Mouse (Mus musculus) right cerebral cortex, postnatal 4 days (tissue): ENCODE results near the gene Nos1ap.

ENCODE experiments used
- DNase-seq: peaks from one replicate; pipeline ENCODE4 v3.0.0-alpha.2; 2022

The Nos1ap gene

DNA sequence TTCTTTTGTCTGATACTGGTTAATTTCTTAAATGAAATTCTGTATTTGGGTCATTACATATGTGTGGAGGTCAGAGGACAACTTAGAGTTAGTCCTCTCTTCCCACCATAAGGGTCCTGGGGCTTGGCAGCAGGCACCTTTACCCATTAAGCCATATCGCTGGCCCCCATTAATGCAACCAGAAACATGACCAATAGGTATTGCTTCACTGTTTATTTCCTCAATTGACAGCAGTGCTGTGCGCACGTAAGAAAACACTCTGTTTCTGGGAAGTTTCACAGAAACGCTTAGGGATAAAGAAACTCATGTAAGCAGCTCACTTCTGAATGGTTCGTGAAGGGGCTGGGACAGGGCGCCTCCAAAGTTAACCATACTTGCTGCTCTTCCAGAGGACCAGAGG, 44.4 kb downstream of the Nos1ap start:
- DNase-seq = no peak

- no peak for DNase-seq
These were observed 50.2 kb downstream of the Nos1ap start for GRCm38 (mm10) chr1:170539507-170539906.

DNA sequence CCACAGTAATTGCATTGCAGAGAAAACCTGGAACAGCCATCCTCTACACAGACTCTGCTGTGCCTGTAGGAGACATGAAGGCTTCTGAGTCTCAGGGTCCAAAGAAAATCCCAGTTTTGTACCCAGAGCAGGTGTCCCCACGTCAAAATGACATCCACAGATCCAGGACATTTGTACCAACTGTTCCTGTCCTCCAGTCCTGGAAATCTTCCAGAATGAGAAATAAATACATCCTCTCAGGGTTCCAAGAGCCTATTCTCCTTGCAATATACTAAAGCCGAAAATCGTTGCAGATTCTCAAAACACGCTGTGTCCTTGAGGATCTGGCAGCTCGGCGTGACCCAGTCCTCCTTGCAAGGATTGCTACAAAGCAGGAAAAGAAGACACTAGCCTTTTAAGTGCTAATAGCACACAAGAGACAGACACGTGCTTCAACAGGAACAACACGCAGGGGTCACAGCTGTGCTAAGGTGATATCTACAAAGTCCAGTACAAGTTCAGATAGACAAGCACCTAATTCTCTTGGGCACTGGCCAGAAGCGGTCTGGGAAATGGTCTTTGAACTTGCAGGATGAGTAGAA, 51.1 kb downstream of the Nos1ap start:
- DNase-seq = no peak

GRCm38 (mm10) chr1:170536344-170536743, 53.3 kb downstream of the Nos1ap start:
- DNase-seq = no peak

- DNase-seq = no peak
These were observed 54.4 kb downstream of the Nos1ap start for GRCm38 (mm10) chr1:170535221-170535620.

DNA sequence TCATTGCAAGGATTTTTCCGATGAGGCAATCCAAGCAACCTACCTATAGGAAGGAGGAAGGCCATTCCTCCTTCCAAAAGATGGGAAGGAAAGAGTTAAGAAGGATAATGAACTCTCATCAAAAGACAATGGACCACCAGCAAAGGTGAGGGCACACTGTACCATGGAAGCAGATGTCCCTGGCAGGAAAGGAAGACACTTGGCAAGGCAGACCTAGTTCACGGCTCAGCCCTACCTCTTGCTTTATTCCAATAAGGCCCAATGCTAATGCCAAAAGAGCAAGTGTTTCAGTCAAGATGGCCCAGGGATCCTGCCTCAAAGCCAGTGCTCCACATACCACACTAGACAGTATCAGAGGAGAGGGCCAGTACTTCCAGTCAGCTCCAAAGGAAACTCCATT, 58.4 kb downstream of the Nos1ap start:
- DNase-seq = no peak

GRCm38 (mm10) chr1:170530456-170530855, 59.2 kb downstream of the Nos1ap start:
- no peak for DNase-seq

- no peak for DNase-seq
These were observed 66.8 kb downstream of the Nos1ap start for GRCm38 (mm10) chr1:170522891-170523290.

- DNase-seq = no peak
These were observed 68.0 kb downstream of the Nos1ap start for GRCm38 (mm10) chr1:170521520-170522205.

DNA sequence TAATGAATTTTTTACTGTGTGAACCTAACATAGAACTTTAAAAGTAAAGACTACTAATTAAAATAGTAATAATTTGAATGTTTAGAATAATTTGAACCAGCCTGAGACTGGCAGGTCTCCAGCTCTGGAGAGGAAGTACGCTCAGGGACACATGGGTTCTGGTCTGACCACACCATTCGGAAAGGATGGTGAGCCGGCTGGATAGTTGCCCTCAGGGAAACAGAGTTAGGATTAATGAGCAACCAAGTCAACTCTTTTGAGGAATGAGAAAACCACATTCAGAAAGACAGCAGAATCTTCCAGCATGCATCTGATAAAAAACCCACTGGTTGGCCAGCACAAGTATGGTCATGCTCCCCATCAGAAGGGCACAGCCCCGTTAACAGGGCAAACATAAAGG, 69.5 kb downstream of the Nos1ap start:
- DNase-seq = no peak

DNA sequence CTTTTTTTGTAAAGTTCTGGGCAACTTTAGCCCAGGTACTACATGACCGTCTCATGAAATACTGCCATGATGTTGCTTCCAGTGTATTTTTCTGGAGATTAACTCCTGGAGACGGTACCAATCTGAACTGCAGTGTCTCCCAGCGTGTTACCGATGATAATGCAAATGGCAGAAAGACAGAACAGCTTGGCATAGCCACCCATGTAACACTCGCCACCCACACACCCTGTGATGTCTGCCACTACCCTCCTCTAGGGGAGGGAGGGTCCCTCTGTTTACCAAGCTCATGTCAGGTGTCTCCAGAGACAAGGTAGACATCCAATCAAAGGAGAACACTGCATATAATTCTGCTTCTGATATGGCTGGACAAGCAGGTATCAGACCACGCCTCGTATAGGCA, 70.0 kb downstream of the Nos1ap start:
- DNase-seq = no peak

DNA sequence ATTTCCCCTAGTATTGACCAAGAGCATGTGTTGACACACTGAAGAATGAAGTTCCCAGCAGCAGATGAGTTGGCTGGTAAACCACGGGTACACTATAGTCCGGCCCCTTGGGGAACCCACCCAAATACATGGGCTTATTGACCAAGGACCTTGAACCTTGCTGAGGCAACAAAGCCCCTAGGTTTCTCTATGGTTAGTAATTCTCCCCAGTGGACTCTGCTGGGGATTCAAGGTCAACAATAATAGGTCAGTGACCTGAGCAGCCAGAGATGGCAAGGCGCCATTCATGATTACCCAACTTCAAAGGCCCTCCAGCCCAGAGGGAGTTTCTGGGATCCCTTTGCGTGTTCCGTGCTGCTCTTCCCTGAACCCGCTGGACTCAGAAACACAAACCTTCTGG, 73.5 kb downstream of the Nos1ap start:
- DNase-seq = no peak

DNA sequence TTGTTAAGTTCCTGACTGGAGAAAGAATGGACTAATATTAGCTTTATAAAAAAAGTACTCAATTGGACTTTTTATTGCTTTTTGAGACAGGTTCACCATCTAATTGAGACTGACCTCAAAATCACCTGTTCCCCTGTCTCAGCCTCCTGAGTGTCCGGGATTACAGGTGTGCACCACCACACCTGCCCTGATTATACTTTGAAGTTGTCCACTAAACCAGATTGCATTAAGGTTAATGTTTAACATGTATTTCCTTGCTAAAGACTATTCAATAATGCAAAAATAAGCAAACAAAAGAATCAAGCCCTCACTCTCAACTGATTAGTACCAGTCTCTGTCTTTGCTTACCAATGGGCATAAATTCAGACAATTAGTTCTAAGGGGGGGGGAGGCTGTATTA, 74.2 kb downstream of the Nos1ap start:
- no peak for DNase-seq

GRCm38 (mm10) chr1:170514226-170514625, 75.4 kb downstream of the Nos1ap start:
- DNase-seq = no peak

DNA sequence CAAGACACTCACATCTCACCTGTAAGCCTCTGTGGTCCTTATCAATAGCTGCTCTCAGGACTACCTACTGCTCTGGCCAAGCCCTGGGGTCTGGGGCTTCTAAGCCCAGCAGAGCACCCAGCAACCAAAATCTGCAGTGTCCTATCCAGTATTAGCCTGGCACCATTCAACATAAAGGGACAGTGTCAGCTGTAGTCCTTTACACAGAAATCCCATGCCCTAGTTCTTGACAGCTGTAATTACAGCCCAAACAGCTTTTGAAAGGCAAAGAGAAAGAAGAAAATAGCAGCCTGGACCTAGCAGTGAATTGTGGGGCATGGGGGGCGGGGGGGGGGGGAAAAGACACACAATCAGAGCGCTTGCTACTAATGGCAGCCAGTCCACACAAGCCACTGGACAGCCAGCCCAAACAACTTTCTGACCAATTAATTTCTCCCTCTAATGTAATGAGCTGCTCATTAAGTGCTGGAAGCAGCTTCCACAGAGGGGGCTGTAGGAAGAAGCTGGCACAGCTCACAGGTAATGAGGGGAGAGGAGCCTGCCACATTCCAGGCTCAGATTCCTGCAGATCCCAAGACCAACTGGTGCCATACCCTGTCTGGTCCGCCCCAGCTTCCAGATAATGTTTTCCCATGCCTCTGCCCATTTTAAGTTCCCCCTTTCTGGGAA, 77.1 kb downstream of the Nos1ap start:
- no peak for DNase-seq

GRCm38 (mm10) chr1:170510595-170511240, 78.9 kb downstream of the Nos1ap start:
- DNase-seq = no peak

- no peak for DNase-seq
These were observed 83.4 kb downstream of the Nos1ap start for GRCm38 (mm10) chr1:170506309-170506708.

DNA sequence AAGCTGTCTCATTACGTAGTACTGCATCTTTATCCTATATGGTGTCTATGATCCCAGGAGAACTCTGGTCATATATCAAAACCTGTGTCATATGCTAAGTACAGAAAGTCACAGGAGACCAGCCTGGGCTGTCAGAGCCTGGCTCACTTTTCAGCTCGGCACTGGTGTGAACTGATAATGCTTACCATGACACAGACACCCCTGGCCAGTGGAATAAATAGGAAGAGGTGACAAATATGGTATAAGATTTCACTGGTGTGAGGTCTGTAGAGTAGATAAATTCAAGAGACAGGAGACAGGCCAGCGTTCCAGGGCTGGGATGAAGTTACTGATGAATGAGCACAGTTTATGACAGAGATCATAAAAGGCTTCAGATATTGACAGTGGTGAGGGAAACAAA, 84.6 kb downstream of the Nos1ap start:
- no peak for DNase-seq

GRCm38 (mm10) chr1:170504378-170504777, 85.3 kb downstream of the Nos1ap start:
- DNase-seq = no peak

DNA sequence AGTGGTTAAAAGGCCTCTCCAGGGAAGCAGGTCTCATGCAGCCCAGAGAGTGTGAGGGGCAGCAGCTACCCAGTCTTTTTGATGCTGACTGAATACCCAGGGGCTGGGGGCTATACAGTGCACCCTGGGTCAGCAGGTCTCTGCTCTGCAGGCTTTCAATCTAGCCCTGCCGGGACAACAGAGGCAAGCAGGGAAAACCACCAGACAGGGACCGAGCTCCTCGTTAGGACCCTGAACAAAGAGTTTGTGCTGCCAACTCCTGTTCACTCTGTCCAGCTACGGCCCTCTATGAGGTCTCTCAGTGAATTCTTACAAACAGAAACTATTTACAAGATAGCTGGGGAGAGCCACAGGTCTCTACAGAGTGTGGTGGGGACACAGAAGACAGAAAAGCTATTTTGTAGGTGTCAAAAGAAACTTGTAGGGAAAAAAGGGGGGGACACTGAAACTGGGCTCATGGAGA, 86.4 kb downstream of the Nos1ap start:
- DNase-seq = no peak

DNA sequence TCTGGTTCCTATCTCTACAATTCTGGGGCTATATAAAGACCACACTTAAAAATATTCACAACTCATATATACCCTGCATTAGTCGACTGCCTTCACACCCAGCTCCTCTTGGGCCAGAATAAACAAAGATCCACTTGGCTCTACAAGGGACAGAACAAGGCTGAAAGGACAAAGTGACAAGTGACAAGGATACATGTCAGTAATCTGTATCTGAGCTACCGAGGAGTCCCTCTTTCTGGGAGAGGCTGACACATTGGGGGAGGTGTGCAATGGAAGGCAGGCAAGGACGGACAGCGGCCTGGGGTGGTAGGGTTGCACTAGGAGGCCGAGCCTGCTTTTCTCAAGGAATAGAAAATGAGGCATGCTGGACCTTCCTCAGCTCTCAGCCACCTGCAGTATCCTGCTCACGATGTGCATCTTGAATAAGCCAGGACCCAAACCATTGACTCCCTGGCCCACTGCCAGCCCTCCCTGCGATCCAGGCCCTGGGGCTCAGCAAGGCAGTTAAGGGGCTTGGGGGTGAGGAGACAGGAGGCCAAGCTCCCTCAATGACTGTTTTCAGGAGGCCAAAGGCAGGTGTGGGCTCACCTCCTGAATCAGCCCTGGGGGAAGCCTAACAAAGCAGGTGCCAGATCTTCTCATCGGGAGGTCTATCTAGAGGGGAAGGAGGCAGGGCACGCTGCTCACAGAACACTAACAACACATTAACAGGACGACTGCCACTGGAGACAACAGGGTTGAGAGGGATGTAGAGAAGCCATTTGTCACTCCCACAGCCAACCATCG, 87.0 kb downstream of the Nos1ap start:
- DNase-seq = no peak

DNA sequence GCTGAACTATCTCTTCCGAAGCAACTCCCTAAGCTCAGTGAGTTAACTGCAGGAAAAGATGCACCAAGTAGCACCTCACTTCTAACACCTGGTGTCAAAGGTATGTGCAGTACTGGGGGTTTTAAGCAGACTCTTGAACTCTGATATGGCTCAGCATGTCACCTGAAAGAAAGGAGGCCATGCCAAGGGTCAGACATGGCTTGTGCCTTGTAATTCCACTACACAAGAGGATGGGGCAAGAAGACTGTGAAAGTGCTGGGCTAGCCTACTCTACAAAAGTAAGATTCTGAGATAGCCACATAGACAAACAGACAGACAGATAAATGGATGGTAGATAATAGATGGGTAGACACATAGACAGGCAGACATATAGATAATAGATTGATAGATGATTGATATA, 87.7 kb downstream of the Nos1ap start:
- no peak for DNase-seq

- DNase-seq = no peak
These were observed 88.1 kb downstream of the Nos1ap start for GRCm38 (mm10) chr1:170501556-170501955.
